Mouse (Mus musculus) mouse trophoblast stem cell (cell line): ENCODE measurements around the gene Gm15114.
"Not testable (repeated sequence)": the region's sequence is repeated elsewhere in the genome, so short reads cannot be mapped to it uniquely, and the experiment has no call there.

ENCODE experiments used
- in situ Hi-C, 2 experiments: fragments of 300-500 bp; cut with MseI, MboI; formaldehyde crosslinking; loops; 2 replicates in 1 of 2; 3 replicates in 1 of 2; pipeline ENCODE4 v1.15.1; 2025

The Gm15114 gene

GRCm38 (mm10) chrX:148488649-148489048 is at the start of gene Gm15114:
TSS of gene Gm15114 (plus strand) at chrX:148488949.
- in situ Hi-C loops: not testable (repeated sequence)
